Mouse (Mus musculus) liver, adult 2 months (tissue): ENCODE data around the gene Icam2.

ENCODE experiments used
- CTCF ChIP-seq: fragments of 200-500 bp; IDR thresholded peaks from 2 replicates; pipeline ENCODE4 v1.5.1; 2011; ENCODE audit warnings: low read depth, low read length, control low read depth
- POLR2A ChIP-seq: fragments of 200-500 bp; IDR thresholded peaks from 2 replicates; pipeline ENCODE4 v1.6.1; 2011; ENCODE audit warnings: low read length, control low read depth; ENCODE audit not compliant: insufficient read depth; ENCODE audit errors: extremely low read depth

- TF ChIP-seq CTCF (peak; percentile 85), POLR2A (no peak)
Observed at GRCm38 (mm10) chr11:106391546-106392188, 3.8 kb upstream of the Icam2 start.
